Mouse (Mus musculus) left cerebral cortex, adult 11 months (tissue): ENCODE data around the gene Rbmxl2.

Source experiments
- DNase-seq: peaks from one replicate; pipeline ENCODE4 v3.0.0; 2022; ENCODE audit warnings: low spot score

The Rbmxl2 gene

GRCm38 (mm10) chr7:107209204-107209860 lies at the start of gene Rbmxl2:
TSS of gene Rbmxl2 (plus strand) at chr7:107209445.
- DNase-seq, result no peak

- DNase-seq, result no peak
Measured at GRCm38 (mm10) chr7:107166690-107167089, 42.6 kb upstream of the Rbmxl2 start, which contains the start of gene Nlrp14. TSS of gene Nlrp14 (plus strand) at chr7:107166990.

GRCm38 (mm10) chr7:107180406-107180805 lies 28.8 kb upstream of the Rbmxl2 start:
- no peak for DNase-seq

- no peak for DNase-seq
Measured at GRCm38 (mm10) chr7:107201817-107202216, 7.4 kb upstream of the Rbmxl2 start.

GRCm38 (mm10) chr7:107207843-107208242 lies 1.4 kb upstream of the Rbmxl2 start:
- DNase-seq, result no peak

GRCm38 (mm10) chr7:107210126-107210576 lies 906 bp downstream of the Rbmxl2 start:
- DNase-seq, result no peak

- DNase-seq, result no peak
Measured at GRCm38 (mm10) chr7:107215723-107216122, 6.5 kb downstream of the Rbmxl2 start.

- no peak for DNase-seq
Measured at GRCm38 (mm10) chr7:107216845-107217244, 7.6 kb downstream of the Rbmxl2 start.

GRCm38 (mm10) chr7:107236854-107237253 lies 27.6 kb downstream of the Rbmxl2 start:
- no peak for DNase-seq

GRCm38 (mm10) chr7:107237498-107237897 lies 28.3 kb downstream of the Rbmxl2 start:
- no peak for DNase-seq

- DNase-seq, result no peak
Measured at GRCm38 (mm10) chr7:107241371-107241883, 32.2 kb downstream of the Rbmxl2 start.

- DNase-seq, result no peak
Measured at GRCm38 (mm10) chr7:107250211-107250985, 41.2 kb downstream of the Rbmxl2 start.

GRCm38 (mm10) chr7:107253355-107253754 lies 44.1 kb downstream of the Rbmxl2 start:
- no peak for DNase-seq

GRCm38 (mm10) chr7:107259936-107260335 lies 50.7 kb downstream of the Rbmxl2 start:
- DNase-seq, result no peak
